Mouse (Mus musculus) brain, embryonic 14.5 days (tissue): ENCODE results near the gene Jarid2.

Experiments used
- CTCF ChIP-seq: fragments of 200-500 bp; IDR thresholded peaks from 2 replicates; pipeline ENCODE4 v1.5.1; 2012; ENCODE audit warnings: inconsistent platforms, mild to moderate bottlenecking, moderate library complexity, borderline replicate concordance; ENCODE audit not compliant: insufficient read depth, insufficient read length; ENCODE audit errors: extremely low read depth
- POLR2A ChIP-seq: fragments of 200-500 bp; IDR thresholded peaks from 2 replicates; pipeline ENCODE4 v1.6.1; 2012; ENCODE audit warnings: mild to moderate bottlenecking, inconsistent platforms, borderline replicate concordance; ENCODE audit not compliant: poor library complexity, insufficient read depth, insufficient read length, severe bottlenecking; ENCODE audit errors: extremely low read depth

DNA sequence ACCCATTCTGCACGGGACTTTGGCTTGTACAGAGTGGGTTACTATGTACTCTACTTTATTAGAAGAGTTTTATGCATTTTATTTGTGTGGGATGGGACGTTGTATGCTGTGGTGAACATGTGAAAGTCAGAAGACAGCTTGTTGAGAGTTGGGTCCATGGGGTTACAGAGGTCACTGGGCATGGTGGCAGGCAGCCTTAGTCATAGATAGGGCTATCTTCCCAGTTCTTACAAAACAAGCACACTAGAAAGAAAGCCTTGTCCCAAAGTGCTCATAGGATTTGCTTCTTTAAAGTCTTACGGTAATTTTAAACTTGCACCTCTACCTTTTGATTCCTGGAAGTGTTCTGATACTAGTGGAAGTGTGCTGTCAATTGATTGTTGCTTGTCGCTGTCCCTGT, 103.6 kb downstream of the Jarid2 start:
- TF ChIP-seq CTCF (no peak), POLR2A (no peak)
